Mouse (Mus musculus) brain, embryonic 14.5 days (tissue): Measurements from ENCODE around the gene Kel. TPM values are rescaled to one million over a fixed set of nuclear protein-coding genes. Genes with fewer than 3 reads are reported as not detected.

Source experiments
- DNase-seq: peaks from one replicate; pipeline ENCODE4 v3.0.0-alpha.2; 2011; ENCODE audit warnings: low read depth
- CTCF ChIP-seq: fragments of 200-500 bp; IDR thresholded peaks from 2 replicates; pipeline ENCODE4 v1.5.1; 2012; ENCODE audit warnings: inconsistent platforms, mild to moderate bottlenecking, moderate library complexity, borderline replicate concordance; ENCODE audit not compliant: insufficient read depth, insufficient read length; ENCODE audit errors: extremely low read depth
- POLR2A ChIP-seq: fragments of 200-500 bp; IDR thresholded peaks from 2 replicates; pipeline ENCODE4 v1.6.1; 2012; ENCODE audit warnings: mild to moderate bottlenecking, inconsistent platforms, borderline replicate concordance; ENCODE audit not compliant: poor library complexity, insufficient read depth, insufficient read length, severe bottlenecking; ENCODE audit errors: extremely low read depth
- polyA plus RNA-seq: library from polyadenylated mRNA; depleted of rRNA; stranded (reverse); fragments of >200 nt; gene quantifications from 2 replicates; pipeline ENCODE4 v1.2.3, GENCODE M21; 2012; rRNA removed

The Kel gene
- polyA plus RNA-seq: 0.49 and 0.58 TPM in 2 replicates

DNA sequence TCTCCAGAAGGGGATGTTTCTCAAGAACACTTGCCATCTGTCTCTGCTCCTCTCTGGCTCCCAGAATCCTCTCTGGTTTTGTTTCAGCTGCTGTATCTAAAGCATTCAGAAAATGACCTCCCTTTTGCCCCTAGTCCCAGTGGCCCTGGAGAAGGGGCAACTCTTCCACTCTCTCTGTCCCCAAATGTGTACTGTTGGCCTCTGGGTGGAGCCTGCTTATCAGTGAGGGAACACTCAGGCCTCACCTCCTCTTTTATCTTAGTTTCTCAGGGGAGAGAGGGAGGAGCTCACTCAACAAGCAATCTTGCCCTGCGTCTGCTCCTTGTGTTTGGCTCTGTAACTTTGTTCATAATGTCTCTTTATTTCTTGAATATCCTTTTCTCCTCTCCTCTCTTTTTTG, at the start of gene Kel:
TSS of gene Kel (minus strand) at position 217 of the 400 bp plus-strand sequence.
- DNase-seq: no peak
- TF ChIP-seq CTCF (no peak), POLR2A (no peak)

- no peak for TF ChIP-seq POLR2A
- TF ChIP-seq CTCF: no peak
- no peak for DNase-seq
Measured at GRCm38 (mm10) chr6:41744664-41745392, 40.7 kb upstream of the Kel start.

DNA sequence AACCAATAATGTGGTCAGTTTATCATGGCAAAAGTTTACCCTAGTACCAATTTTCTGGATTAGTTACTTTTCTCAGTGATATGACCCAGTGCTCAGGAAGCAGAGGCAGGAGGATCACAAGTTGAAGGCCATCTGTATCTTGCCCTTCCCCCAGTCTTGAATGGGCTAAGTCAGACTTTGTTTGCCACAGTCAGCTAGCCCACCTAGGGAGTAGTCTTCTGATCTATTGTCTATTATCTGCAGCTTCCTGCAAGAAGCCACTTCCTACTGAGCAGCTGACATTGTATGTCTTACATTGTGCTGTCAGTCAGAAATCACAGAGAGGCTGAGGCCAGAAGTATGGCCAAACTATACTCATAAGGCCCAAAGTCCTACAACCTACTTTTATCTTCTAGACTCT, 37.0 kb upstream of the Kel start:
- no peak for TF ChIP-seq POLR2A
- no peak for TF ChIP-seq CTCF
- DNase-seq: no peak

DNA sequence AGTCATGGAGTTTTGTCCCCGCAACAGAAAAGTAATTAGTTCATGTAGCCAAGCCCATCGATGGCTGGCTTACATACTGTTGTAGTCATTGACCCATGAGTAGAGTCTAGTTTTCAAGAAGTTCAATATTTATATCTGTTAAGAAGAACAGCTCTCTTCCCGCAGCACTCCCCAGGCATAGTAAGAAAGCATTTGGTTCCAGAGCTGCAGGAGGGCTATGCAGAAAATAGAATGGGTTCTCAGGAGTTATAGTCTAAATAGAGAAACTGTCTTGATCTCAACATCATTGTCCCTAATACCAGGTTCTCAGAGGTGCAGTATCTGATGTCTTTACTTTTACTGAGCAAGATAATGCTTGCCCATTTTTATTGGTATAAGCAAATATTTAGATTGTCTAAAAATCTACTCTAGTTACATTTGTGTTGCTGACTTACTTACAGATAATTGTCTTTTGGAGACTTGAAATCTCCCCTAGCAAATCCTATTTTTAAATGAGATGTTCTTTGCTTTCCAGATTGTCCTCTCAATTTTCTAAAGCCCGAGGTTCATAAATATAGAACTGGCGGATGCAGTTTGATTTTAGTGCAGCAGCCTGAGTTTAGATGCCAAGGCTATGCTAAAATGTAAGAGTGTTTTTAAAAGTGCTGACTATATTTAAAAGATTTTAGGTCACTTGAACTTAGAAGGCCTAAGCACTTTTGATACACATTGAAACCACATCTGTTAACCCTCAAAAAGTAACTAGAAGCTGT, 30.8 kb upstream of the Kel start:
- no peak for TF ChIP-seq CTCF
- no peak for DNase-seq

DNA sequence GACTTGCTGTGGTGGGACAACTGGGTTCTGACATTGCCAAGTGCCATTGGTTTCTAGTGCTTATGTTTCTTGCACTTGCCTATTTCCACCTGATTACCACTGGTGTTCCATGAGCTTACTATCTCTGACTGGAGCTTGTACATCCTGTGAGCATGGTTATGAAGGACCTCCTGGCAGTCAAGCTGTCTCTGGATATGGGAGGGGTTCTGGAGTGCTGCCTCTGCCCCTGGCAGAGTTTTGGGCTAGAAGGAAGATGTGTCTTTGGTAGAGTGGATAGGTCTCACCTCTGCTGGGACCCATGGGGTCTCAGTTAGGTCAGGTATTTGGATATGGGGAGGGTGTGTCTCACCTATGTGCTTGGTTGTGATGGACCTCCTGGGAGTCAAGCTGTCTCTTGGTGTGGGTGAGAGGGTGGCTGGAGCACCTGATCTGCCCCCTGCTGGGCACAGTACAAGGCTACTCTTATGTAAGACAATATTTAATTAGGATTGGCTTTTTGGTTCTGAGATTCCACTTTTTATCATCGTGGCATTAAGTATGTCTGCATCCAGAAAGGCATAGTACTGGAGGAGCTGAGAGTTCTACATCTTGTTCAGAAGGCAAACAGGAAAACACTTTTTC, 24.0 kb upstream of the Kel start:
- DNase-seq: no peak
- TF ChIP-seq POLR2A: no peak
- no peak for TF ChIP-seq CTCF

GRCm38 (mm10) chr6:41721430-41721829, 17.3 kb upstream of the Kel start:
- no peak for TF ChIP-seq POLR2A
- no peak for TF ChIP-seq CTCF
- DNase-seq: no peak

- no peak for TF ChIP-seq POLR2A
- no peak for TF ChIP-seq CTCF
- no peak for DNase-seq
Measured at GRCm38 (mm10) chr6:41710281-41710680, 6.1 kb upstream of the Kel start.

DNA sequence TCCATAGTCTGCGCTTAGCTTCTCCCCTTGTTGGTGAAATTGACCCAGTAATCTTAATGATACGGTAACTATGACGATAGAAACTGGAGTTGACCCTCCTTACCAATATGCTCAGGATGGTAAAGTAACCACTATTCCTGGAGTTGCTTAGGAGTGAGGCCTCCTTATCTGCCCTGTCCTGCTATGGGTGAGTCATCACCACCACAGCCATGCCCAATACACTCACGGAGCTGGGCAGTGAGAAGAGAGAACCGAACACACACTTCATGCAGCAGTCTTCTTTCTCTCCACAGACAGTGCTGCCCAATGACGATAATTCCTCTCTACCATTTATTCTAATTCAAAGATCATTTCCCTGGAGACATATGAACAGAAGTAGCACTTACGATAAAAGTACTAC, 2.1 kb upstream of the Kel start:
- TF ChIP-seq POLR2A: no peak
- TF ChIP-seq CTCF: no peak
- no peak for DNase-seq

GRCm38 (mm10) chr6:41702928-41703327, 1.2 kb downstream of the Kel start:
- TF ChIP-seq CTCF (no peak), POLR2A (no peak)

GRCm38 (mm10) chr6:41701245-41701644, 2.9 kb downstream of the Kel start:
- no peak for DNase-seq
- no peak for TF ChIP-seq POLR2A
- no peak for TF ChIP-seq CTCF

More at GRCm38 (mm10) chr6:41702928-41703327, 1.2 kb downstream of the Kel start:
- DNase-seq: no peak

- no peak for DNase-seq
- no peak for TF ChIP-seq POLR2A
- TF ChIP-seq CTCF: no peak
Measured at GRCm38 (mm10) chr6:41694407-41694806, 9.7 kb downstream of the Kel start.
